Mouse (Mus musculus) liver, postnatal 0 days (tissue): ENCODE data around the gene Elac2.

Source experiments
- CTCF ChIP-seq: sonication (generic); IDR thresholded peaks from 2 replicates; pipeline ENCODE4 v1.5.1; 2016; ENCODE audit warnings: antibody characterized with exemption, low read depth
- EP300 ChIP-seq: IDR thresholded peaks from 2 replicates; pipeline ENCODE4 v1.6.1; 2016; ENCODE audit warnings: antibody characterized with exemption, low read depth, mild to moderate bottlenecking

- TF ChIP-seq CTCF (no peak), EP300 (no peak)
These were observed 9.7 kb downstream of the Elac2 start for GRCm38 (mm10) chr11:64988556-64988955.
